Mouse (Mus musculus) kidney, embryonic 14.5 days (tissue): ENCODE data around the gene Zfp459. TPM values are rescaled to one million over a fixed set of nuclear protein-coding genes. Genes with fewer than 3 reads are reported as not detected.
A peak's percentile ranks its signal among the peaks of the same experiment; 100 is the strongest.
"Not testable (repeated sequence)": the region's sequence is repeated elsewhere in the genome, so short reads cannot be mapped to it uniquely, and the experiment has no call there.

ENCODE experiments used
- ATAC-seq: fragments of 200-750 bp; cut with Nextera tagmentation; 2 replicates; pipeline ENCODE4 v1.8.0; 2017; ENCODE audit warnings: moderate number of reproducible peaks, mild to moderate bottlenecking, moderate TSS enrichment, moderate library complexity; ENCODE audit not compliant: low FRiP score, low TSS enrichment
- H3K27ac ChIP-seq: fragments of 300-500 bp; sonication (generic); 2 replicates; pipeline ENCODE4 v1.5.1; 2014; ENCODE audit warnings: low read depth, mild to moderate bottlenecking, low read length, moderate library complexity, mixed read lengths
- H3K27me3 ChIP-seq: fragments of 300-500 bp; sonication (generic); 2 replicates; pipeline ENCODE4 v1.6.1; 2014; ENCODE audit warnings: mild to moderate bottlenecking, low read length; ENCODE audit not compliant: control insufficient read depth, insufficient read depth
- H3K36me3 ChIP-seq: fragments of 300-500 bp; sonication (generic); 2 replicates; pipeline ENCODE4 v1.6.1; 2014; ENCODE audit warnings: low read length, mixed read lengths; ENCODE audit not compliant: control insufficient read depth, insufficient read depth
- H3K4me1 ChIP-seq: fragments of 300-500 bp; sonication (generic); 2 replicates; pipeline ENCODE4 v1.6.1; 2014; ENCODE audit warnings: low read length, mixed read lengths; ENCODE audit not compliant: control insufficient read depth, insufficient read depth
- H3K4me2 ChIP-seq: fragments of 300-500 bp; sonication (generic); replicated peaks from 2 replicates; pipeline ENCODE4 v1.6.1; 2014; ENCODE audit warnings: low read depth, mild to moderate bottlenecking, low read length
- H3K4me3 ChIP-seq: fragments of 300-500 bp; sonication (generic); 2 replicates; pipeline ENCODE4 v1.5.1; 2014; ENCODE audit warnings: mild to moderate bottlenecking, low read length
- H3K9ac ChIP-seq: fragments of 300-500 bp; sonication (generic); 2 replicates; pipeline ENCODE4 v1.6.1; 2014; ENCODE audit warnings: low read depth, mild to moderate bottlenecking, low read length, moderate library complexity
- H3K9me3 ChIP-seq: fragments of 300-500 bp; sonication (generic); 2 replicates; pipeline ENCODE4 v1.6.1; 2016; ENCODE audit warnings: low read length; ENCODE audit not compliant: control insufficient read depth
- WGBS: fragments of 180-500 bp; shearing (Covaris S2); extraction: QIAGEN DNeasy Blood & Tissue Kit; methylation state at CpG from one replicate; pipeline ENCODE4 v1.1.7; 2014; 5-methylcytosine and 5-hydroxymethylcytosine counted together
- polyA plus RNA-seq: library from polyadenylated mRNA; unstranded; fragments of >200 nt; fragmentation: Nextera tagmentation; extraction: Ambion mirVana; gene quantifications from 2 replicates; pipeline ENCODE4 v1.2.1, GENCODE M21; 2014

Zfp459 gene
- polyA plus RNA-seq, 1 experiment from 2014 or later: 2.3 TPM

DNA sequence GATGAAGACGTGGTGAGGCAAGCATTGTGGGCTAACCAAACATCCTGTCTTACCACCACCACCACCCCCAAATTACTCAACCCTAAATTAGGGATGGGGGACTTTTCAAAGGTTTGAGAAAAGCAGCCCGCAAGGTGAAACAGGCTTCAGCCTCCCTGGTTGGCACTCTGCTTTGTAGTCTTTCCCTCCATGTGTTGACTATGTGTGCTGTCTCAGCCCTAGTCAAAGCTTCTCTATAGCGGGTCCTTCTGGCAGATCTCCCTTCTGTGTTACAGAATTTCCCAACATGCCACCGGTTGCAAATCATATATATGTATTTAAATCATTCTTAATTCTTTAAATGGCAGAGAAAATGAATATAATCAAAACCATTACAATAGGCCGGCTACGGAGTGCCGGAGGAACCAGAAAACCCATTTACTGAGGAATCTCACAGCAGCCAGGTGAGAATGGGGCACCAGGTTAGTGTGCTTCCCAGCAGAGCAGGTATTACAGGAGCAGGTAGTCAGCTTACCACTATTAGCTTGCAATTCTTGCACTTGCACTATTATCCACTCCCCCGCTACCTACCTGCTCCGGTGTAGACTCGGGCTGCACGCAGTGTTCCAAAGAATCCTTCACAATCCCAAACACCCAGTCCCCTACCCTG is 536 bp downstream of the Zfp459 start:
- 33% methylated on average over 11 of the region's 11 CpGs for WGBS
- Histone ChIP-seq H3K9ac (peak overlapping the region; percentile 37), H3K27ac (no peak overlapping the region), H3K9me3 (no peaks in the 10 kb centered on the region), H3K27me3 (no peaks in the 10 kb centered on the region), H3K4me1 (no peaks in the 10 kb centered on the region), H3K4me2 (peak overlapping the region; percentile 59), H3K4me3 (peak overlapping the region; percentile 49), H3K36me3 (no peaks in the 10 kb centered on the region)
- no peak for ATAC-seq

DNA sequence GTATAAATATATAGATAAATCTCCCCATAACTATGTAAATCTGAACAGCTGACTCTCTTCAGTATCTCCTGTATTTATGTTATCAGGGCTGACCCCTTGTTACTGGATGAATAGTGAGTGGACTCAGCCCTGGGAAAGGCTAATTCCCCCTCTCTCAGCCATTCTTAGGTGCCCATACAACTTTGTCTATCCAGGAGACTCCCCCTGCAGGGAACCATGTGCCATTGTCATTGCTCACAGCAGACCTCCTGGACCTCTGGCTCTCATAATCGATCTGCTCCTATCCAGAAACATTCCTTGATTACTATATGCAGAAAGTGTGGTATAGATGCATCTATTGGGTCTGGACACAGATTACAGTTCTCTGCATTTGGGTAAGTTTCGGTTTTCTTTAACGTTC is 4.4 kb downstream of the Zfp459 start:
- WGBS: 95% methylated on average over 3 of the region's 3 CpGs
- Histone ChIP-seq H3K4me3 (no peak overlapping the region), H3K27ac (no peak overlapping the region), H3K27me3 (no peaks in the 10 kb centered on the region), H3K36me3 (no peaks in the 10 kb centered on the region), H3K4me1 (no peaks in the 10 kb centered on the region), H3K9ac (no peak overlapping the region), H3K4me2 (no peak overlapping the region), H3K9me3 (no peaks in the 10 kb centered on the region)
- no peak for ATAC-seq

DNA sequence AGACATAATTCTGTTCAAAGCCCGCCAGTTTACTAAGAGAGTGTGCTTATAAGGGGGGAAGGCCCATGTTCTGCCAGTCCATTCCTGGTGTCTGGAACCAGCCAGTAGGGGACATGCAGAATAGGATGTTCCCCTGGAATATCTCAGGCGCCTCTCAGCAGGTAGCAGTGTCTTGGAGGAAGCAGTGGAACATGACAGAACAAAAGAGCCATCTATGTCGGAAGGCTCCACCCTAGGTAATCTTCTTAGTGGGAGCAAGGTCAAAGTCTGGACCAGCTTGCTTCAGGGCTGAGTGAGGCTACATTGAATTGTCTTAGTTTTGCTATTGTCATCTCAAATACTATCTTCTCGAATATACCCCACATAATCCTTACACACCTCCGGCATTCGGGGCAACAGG is 5.5 kb downstream of the Zfp459 start:
- H3K4me3 ChIP-seq: no peak overlapping the region
- 90% methylated on average over 6 of the region's 6 CpGs for WGBS
- no peak overlapping the region for H3K9ac ChIP-seq
- H3K36me3 ChIP-seq: no peaks in the 10 kb centered on the region
- no peaks in the 10 kb centered on the region for H3K4me1 ChIP-seq
- H3K27me3 ChIP-seq: no peaks in the 10 kb centered on the region
- ATAC-seq: no peak
- H3K4me2 ChIP-seq: no peak overlapping the region
- H3K27ac ChIP-seq: no peak overlapping the region
- no peaks in the 10 kb centered on the region for H3K9me3 ChIP-seq

DNA sequence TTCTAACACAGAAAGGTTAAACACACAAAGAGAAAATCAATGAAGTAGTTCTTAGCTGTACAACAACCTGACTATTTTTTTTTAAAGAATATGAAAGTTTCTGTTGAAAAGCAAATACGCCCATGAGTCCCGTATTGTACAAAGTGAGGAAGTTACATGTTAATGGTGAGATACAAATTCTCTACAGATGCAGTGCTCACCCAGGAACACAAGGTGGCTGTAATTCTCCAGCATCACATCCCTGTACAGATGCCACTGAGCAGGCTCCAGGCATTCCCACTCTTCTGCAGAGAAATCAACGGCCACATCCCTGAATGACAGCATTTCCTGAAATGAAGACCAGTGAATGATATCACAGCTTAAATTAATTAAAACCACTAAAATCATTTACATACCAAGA is 7.6 kb downstream of the Zfp459 start:
- H3K9ac ChIP-seq, H3K27ac ChIP-seq, H3K9me3 ChIP-seq, H3K27me3 ChIP-seq, H3K4me3 ChIP-seq, ATAC-seq, H3K36me3 ChIP-seq, H3K4me2 ChIP-seq, H3K4me1 ChIP-seq: not testable (repeated sequence)
- 76% methylated on average over 3 of the region's 3 CpGs for WGBS

DNA sequence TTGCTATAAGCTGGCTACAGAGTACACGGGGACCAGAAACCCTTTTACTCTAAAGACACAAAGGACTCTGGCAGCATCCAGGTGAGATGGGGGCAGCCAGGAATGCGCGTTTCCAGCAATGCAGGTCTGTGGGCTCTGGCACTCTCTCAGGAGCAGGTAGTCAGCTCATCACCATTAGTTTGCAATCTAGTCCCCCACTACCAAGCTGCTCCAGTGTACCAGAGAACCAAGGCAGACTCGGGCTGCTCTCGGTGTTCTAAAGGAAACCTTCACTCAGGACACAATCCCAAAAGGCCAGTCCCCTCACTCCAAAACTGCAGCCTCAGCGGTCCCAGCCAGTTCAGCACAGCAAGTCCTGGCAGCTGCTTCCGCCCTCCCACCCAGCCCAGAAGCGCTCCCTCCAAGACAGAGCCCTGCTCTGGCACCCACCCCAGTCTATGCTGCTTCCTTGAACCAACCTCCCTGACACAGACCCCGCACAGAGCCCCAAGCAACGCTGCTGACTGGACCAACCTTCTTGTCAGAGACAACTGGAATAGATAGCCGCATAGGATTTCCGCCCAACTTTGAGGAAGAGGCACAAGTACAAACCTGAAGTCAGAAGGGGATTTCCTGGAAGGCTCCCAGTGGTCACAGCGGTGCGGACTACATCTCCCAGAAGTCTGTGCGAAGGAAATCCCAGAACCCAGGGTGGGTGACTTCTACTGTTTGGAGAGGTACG is 21.9 kb downstream of the Zfp459 start, which contains the start of gene Zfp429:
TSS of gene Zfp429 (minus strand) at position 637 of the 721 bp plus-strand sequence.
- not testable (repeated sequence) for H3K4me1 ChIP-seq, H3K9me3 ChIP-seq, H3K36me3 ChIP-seq, H3K27me3 ChIP-seq, H3K27ac ChIP-seq
- Histone ChIP-seq H3K4me3 (peak within 1 kb of the TSS; percentile 58), H3K9ac (peak within 1 kb of the TSS; percentile 57; the same call in 1 of the 2 replicates), H3K4me2 (peak within 1 kb of the TSS; percentile 46)
- WGBS: 2% methylated on average over 14 of the region's 16 CpGs
- peak; percentile 97 for ATAC-seq

DNA sequence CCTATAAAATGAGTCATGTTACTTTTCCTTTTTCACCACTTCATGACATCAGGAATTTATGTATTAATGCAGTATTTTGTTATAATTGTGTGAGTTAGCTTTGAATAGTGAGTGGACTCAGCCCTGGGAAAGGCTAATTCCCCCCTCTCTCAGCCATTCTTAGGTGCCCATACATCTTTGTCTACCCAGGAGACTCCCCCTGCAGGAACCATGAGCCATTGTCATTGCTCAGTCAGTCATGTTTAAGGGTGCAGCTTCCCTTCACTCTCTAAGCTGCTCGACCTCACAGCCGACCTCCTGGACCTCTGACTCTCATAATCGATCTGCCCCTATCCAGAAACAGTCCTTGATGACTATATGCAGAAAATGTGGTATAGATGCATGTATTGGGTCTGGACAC is 45.0 kb downstream of the Zfp459 start:
- H3K9ac ChIP-seq, H3K36me3 ChIP-seq, H3K27ac ChIP-seq, H3K4me2 ChIP-seq, H3K27me3 ChIP-seq, H3K9me3 ChIP-seq, H3K4me1 ChIP-seq, H3K4me3 ChIP-seq: not testable (repeated sequence)
- 0 out of 2 replicates have a peak, but pooled peaks have one; percentile 22 for ATAC-seq
- WGBS: 84% methylated on average over 3 of the region's 3 CpGs

DNA sequence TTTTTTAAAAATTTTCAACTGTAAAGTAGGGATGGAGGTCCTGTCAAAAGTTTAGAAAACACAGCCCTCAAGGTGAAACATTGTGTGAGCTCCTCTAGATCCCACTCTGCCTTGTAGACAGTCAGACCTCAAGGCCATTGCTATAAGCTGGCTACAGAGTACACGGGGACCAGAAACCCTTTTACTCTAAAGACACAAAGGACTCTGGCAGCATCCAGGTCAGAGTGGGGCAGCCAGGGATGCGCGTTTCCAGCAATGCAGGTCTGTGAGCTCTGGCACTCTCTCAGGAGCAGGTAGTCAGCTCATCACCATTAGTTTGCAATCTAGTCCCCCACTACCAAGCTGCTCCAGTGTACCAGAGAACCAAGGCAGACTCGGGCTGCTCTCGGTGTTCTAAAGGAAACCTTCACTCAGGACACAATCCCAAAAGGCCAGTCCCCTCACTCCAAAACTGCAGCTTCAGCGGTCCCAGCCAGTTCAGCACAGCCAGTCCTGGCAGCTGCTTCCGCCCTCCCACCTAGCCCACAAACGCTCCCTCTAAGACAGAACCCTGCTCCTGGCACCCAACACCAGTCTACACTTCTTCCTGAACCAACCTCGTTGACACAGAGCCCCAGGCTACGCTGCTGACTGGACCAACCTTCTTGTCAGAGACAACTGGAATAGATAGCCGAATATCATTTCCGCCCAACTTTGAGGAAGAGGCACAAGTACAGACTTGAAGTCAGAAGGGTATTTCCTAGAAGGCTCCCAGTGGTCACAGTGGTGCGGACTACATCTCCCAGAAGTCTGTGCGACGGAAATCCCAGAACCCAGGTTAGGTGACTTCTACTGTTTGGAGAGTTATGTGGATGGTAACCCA is 45.9 kb downstream of the Zfp459 start, which contains the start of the genes Gm28041 and Zfp456:
TSS of gene Gm28041 (minus strand) at position 684 of the 862 bp plus-strand sequence.
TSS of gene Zfp456 (minus strand) at position 761 of the 862 bp plus-strand sequence.
- not testable (repeated sequence) for H3K27me3 ChIP-seq, H3K27ac ChIP-seq, H3K4me1 ChIP-seq, H3K36me3 ChIP-seq, H3K9me3 ChIP-seq
- Histone ChIP-seq H3K9ac (peak within 1 kb of the TSS; percentile 37; the same call in 1 of the 2 replicates), H3K4me2 (peak within 1 kb of the TSS; percentile 46), H3K4me3 (peak within 1 kb of the TSS; percentile 49)
- WGBS: 15% methylated on average over 13 of the region's 15 CpGs
- peak; percentile 97 for ATAC-seq

DNA sequence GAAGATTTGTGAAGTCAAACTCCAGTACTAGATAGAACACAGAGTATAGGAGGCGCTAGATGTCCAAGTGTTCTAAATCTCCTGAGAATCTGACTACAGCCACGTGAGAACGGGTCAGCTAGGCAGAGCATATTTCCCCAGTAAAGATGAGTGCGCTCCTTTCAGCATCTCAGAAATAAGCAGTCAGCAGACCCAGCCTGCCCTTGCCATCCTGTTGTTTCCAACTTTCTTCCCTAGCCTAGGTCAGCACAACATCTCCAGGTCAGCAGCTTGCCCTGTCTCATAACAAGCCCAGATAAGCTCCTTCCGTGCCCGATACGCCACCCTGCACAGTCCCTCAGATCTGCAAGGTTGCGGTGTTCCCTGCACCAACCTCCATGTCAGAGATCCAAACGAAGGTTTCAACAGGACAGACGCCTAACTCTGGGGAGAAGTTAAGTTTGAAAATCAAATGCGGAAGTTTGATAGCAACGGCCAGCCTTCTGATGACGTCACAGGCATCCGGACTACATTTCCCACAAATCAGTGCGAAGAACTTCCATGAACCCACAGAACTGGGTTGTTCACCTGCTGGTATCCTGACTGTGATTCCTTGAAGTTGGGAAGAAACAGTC is 61.0 kb downstream of the Zfp459 start, which contains the start of the genes Gm28044 and Zfp953:
TSS of gene Gm28044 (minus strand) at position 406 of the 614 bp plus-strand sequence.
TSS of gene Zfp953 (minus strand) at position 475 of the 614 bp plus-strand sequence.
- Histone ChIP-seq H3K4me1 (no peaks in the 10 kb centered on the region), H3K4me2 (peak within 1 kb of the TSS; percentile 69), H3K36me3 (no peaks in the 10 kb centered on the region), H3K4me3 (peak within 1 kb of the TSS; percentile 81), H3K9me3 (no peaks in the 10 kb centered on the region), H3K27ac (no peak within 1 kb of the TSS), H3K27me3 (no peaks in the 10 kb centered on the region), H3K9ac (peak within 1 kb of the TSS; percentile 74)
- WGBS: under 1% methylated on average over 15 of the region's 15 CpGs
- peak; percentile 93 for ATAC-seq
